Mouse (Mus musculus) embryo, embryonic 11.5 days (tissue): ENCODE results near the gene Gabpa.

Experiments
- DNase-seq: peaks from one replicate; pipeline ENCODE4 v3.0.0-alpha.2; 2012; ENCODE audit warnings: low read depth, low spot score

The Gabpa gene

GRCm38 (mm10) chr16:84834745-84835440, at the start of gene Gabpa:
TSS of gene Gabpa (plus strand) at chr16:84834925.
- peak; percentile 87 for DNase-seq

DNA sequence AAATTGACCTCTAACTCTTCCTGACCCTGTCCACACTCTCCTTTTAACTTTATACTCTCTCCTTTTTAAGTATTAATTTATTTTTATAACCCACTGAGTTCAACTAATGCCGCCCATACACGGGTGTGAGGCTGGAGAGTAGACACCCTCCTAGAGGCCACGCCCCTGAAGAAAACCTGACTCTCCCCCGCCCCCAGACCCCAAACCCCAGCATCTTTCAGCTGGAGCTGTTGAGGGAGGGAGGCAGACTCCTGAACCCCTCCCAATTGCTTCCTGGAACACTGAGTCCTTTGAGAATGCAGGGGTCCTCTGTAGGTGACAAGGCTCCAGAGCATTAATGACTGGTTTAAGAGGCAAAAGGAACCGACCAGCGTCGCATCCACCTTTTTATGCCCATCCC, 49.8 kb upstream of the Gabpa start:
- DNase-seq: no peak

DNA sequence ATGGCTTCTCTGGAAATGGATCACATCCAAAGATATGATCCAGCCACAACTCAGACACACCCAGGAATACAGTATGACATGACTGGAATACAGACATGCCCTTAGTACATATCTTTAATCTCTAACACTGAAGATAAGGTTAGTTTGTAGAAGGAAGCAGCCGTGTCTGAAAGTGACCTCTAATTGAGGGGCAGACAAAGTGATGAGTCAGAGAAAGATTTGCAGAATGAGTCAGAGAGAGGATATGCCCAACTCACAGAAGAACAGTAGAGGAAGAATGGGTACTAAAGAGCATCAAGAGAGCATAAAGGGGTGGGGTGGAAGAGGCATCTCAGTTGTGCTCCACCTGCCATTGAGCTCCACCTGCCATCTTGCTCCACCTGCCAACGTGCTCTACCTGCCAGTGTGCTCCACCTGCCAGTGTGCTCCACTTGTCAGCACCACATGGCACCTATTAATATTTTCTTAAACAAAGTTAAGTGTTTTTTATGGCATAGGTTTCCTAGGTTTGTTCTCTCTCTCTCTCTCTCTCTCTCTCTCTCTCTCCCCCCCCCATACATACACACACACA, 44.0 kb upstream of the Gabpa start:
- DNase-seq: no peak

DNA sequence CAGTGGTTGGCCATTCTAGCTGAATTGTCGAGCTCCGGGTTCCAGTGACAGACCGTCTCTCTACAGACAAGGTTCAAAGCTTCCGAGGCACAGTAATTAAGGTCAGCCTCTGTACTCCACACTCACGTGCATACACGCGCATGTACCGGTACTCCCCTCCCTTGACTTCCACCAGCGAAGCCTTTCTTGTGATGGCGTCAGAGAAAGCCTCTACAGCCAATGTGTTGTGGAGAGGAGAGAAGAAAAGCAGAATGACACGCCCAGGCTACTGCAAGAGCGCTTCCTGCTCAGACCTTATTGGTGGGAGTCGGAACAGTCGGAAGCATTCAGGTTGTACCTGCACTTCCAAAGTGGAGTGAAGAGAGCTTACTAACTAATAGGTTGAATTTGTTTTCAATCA, 41.3 kb upstream of the Gabpa start:
- DNase-seq: no peak

GRCm38 (mm10) chr16:84795337-84795736, 39.4 kb upstream of the Gabpa start:
- DNase-seq: no peak

DNA sequence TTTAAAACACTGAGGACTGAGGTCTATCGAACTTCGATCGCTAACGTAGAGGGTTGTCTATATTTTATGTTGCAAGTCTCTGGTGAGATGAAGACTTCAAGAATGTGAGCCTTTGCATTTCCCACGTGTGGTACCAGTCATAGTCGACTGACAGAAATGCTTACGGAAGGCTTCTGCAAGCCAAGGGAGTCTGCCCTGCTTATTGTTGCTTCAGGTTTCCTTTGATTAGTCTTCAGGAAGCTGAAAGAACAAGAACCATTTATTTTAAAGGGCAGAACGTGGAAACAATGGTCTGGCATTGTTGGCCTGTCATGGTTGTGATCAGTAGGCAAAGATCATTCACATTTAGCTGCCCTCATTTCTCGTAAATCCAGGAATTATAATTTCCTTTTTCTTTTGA, 38.0 kb upstream of the Gabpa start:
- DNase-seq: no peak

- DNase-seq: no peak
Measured at GRCm38 (mm10) chr16:84800038-84800437, 34.7 kb upstream of the Gabpa start.

DNA sequence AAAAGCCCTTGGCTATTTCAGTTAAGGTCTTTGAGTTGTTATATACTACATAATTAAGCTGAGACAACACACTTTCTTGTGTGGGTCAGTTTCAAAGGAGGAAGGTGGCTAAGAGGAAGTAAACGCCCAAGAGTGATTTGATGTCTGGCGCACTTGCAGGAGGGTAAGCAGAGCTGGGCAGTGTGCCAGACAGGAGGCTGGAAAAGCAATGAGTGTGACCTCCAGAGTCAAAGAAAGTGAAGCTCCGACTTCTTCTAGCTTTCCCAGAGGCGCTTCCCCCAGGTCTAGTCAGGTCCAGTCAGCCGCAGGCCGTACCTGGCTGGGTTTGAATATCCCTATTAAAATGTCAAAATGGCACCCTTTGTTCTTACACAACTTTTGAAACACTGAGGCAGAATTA, 32.5 kb upstream of the Gabpa start:
- no peak for DNase-seq

DNA sequence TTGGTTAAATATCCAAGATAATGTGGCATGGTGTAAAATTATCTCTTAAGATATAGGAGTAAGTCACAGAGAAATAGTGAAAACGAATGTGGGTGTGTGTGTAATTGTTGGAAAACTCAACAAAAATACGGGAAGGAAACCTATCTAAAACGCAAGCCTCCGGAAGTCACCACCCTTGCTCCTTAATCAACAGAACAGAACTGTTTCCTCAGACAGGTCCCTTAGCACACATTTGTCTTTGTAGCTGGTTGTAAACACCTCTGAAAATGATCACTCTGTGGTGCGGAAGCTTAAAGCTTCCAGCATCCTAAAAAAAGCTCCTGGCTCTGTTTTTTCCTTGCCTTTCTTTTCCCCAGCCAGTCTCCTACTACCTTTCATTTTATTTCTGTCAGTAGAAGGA, 29.9 kb upstream of the Gabpa start:
- no peak for DNase-seq

GRCm38 (mm10) chr16:84806175-84806574, 28.6 kb upstream of the Gabpa start:
- no peak for DNase-seq

DNA sequence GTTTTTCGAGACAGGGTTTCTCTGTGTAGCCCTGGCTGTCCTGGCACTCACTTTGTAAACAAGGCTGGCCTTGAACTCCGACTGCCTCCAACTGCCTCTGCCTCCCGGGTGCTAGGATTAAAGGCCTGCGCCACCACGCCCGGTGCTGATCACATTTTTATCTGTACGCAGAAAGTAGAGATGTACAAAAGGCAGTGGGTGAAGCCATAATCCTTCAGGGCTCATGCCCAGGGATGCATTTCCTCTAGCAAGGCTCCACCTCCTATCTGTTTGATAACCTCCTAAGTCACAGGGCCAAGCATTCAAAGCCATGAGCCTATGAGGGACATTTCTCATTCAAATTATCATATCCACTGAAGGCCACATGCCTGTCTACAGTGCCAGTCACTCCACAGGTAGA, 26.9 kb upstream of the Gabpa start:
- no peak for DNase-seq

DNA sequence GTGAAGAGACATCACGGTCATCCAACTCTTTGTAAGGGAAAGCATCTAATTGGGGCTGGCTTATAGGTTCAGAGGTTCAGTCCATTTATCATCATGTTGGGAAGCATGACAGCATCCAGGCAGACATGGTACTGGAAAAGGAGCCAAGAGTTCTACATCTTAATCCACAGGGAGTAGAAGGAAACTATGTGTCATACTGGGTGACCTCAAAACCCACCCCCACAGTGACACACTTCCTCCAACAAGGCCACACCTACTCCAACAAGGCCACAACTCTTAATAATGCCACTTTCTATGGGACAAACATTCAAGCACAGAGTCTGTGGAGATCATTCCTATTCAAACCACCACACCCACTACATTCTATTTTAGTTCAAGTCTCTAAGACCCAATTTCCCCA, 24.5 kb upstream of the Gabpa start:
- no peak for DNase-seq

- DNase-seq: no peak
Measured at GRCm38 (mm10) chr16:84813852-84814251, 20.9 kb upstream of the Gabpa start.

DNA sequence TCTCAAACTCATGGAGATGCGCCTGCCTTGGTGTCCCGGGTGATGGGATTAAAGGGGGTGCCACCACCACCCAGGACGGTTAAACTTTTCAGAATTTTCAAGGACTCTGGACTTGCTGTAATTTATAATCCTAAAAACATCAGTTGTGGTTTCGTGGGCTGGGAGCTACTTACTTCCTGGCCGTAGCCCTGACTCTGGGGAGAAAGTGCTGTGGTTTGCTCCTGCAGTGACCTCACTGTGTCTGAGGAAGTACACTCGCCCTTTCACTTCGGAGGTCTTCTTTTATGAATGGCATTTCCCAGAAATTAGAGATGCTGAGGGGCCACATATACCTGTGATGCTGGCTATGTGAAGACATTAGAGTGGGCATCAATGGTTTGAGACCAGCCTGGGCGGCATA, 20.2 kb upstream of the Gabpa start:
- DNase-seq: no peak

- DNase-seq: peak; percentile 20
Measured at GRCm38 (mm10) chr16:84817423-84817822, 17.3 kb upstream of the Gabpa start.

DNA sequence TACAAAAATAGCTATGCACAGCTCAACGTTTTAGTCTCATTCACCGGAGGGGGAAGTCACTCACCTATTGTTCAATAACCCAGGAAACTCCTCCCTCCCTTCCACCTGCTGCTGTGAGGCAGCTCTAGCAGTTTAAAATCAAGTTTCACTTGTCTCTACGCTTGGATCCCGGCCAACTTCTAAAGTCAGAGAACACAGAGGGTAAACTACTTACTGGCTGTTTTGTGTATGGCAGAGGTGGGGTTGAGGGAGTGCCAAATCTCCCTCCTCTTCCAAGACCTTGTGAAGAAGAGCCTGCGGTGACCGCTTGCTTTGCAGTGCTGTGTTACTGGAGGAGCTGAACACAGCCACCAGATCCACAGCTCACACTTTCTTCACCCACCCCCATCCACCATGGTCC, 9.7 kb upstream of the Gabpa start:
- DNase-seq: no peak

DNA sequence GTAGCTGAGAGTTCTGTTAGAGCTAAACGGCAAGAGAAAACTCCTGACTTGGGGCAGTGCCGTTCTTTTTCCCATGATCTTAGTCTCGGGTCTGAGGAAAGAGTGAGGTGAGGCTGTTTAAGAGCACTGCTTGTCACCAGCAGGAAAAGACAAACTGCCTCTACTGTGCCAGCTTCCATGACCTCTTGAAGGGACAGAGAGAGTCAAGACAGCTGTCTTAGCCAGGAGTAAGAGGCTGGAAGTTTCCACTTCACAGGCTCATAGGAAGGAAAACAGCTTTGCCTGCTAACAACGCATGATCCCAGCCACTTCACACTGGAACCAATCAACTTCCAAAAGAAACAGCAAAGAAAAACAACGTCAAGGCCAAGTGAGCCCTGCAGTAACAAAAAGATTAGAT, 3.0 kb upstream of the Gabpa start:
- DNase-seq: no peak

DNA sequence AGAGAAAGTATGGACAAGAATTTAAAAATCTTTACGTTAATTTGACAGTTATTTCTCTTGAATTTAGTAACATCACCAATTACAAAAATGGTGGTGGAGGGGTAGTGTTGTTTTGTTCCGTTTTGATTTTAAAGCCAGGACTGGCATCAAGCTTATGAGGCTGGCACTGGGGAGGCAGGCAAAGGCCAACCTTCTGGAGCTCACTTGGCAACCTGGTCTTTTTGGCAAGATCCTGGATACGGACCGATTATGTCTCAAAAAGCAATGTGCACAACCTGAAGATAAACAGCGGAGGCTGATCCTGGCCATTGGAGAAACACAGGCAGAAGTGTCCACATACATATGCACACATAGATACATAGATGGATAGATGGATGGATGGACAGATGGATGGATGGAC, 2.0 kb upstream of the Gabpa start:
- no peak for DNase-seq

DNA sequence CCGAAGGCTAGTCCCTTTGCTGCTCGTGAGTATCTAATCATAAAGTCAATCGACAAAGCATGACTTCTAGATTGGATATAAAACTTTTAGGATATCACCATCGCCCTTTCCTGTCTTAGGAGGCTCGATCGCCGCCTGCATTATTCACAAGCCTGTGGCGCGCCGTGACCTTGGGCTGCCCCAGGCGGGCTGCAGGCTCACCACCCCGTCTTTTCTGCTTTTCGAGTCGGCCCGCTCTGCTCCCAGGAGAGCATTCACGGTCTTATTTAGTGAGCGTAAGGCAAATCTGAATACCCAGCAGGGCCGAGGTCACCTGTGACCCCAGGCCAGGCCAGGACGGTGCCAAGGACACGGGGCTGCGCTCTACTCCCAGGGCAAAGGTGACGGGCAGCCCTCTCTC, 381 bp upstream of the Gabpa start:
- DNase-seq: peak; percentile 13

DNA sequence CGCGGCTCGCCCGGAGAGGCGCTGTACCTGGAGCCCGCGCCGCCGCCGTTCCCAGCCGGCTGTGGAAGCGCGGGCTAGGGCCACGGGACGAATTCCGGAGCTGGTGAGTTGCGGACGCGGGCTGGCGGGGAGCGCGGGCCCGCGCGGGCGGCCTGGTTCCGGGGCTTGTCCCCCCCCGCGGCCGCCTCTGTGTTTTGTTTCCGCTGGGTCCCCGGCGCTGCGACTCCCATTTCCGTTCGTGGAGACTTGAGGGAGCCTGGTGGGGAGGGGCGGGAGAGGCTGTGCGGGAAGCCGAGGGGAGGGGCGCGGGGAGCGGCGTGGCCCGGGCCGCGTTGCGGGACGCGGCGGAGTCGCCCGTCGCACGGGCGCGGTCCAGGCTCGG, 707 bp downstream of the Gabpa start, which contains the start of gene Atp5j:
TSS of gene Atp5j (minus strand) at position 185 of the 382 bp plus-strand sequence.
- peak; percentile 46 for DNase-seq

DNA sequence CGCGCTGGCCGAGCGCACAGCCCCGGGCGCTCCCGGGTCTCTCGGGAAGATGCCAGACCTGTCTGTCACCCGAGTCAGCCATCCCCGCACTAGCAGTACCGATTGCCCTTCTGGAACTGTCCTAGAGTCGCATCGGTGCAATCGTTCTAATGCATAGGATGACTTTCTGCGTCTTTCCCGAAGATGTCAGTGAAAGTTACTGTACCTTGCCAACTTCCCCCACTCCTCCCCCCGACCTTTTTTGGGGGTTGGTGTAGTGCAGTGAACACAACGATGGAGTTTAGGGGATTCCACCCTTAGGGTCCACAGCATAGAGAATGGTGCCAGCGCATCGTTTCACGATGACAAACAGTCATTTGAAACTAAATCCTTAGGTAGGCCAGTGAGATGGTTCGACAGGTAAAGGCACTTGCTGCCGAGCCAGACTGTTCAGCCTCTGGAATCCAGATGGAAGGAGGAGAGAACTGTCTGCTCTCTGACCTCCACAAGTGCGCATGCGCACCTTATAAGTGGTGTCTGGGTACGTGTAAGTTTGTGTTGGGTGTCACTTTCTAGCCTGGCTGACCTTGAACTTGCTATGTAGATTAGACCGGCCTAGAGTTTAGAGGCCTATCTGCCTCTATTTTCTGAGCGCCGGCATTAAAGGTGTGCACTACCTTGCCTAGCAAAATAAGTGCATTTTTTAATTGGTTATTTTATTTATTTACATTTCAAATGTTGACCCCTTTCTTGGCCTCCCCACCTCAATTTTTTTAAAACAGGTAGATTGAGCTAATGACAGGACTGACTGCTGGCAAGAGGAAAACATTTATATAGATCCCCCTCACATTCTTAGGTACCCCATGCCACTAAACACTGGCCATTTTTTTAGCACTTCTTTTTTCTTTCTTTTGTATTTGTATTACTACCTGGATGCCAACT, 1.4 kb downstream of the Gabpa start:
- peak; percentile 57 for DNase-seq

- no peak for DNase-seq
Measured at GRCm38 (mm10) chr16:84838576-84838975, 3.9 kb downstream of the Gabpa start.

DNA sequence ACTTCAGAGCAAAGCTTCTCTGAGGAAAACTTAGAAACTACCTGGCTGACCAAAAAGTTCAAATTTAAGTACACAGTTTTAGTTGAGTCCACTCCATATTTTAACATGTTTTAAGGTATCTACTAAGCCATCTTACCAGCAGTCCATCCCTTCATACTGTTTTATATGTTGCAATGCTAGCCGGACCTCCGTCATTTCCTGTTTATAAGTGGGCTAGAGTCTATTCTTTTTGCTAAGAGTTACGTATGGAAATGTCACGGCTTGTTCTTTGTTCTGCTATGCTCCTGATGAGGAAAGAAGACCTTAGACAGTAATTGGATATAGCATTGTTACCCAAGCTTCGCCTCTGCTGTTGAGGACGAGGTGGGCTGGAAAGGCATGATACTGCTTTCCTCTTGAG, 18.8 kb downstream of the Gabpa start:
- DNase-seq: no peak
